Mouse (Mus musculus): Measurements from ENCODE around the gene Cd300a. TPM values are rescaled to one million over a fixed set of nuclear protein-coding genes. Genes with fewer than 3 reads are reported as not detected.

The Cd300a gene
- polyA plus RNA-seq, 1 experiment from 2014 or later = 1.1 TPM

- H3K27me3 ChIP-seq (ENCODE audit: control insufficient read depth, insufficient read depth, low read length) = no peaks in the 10 kb centered on the region
- H3K27ac ChIP-seq (replicated peaks in 1 of 2; ENCODE audit: control insufficient read depth in 1 of 2, insufficient read depth in 1 of 2, low read depth in 2 of 2, low read length in 2 of 2) = no peak overlapping the region
- peaks cover 8 to 16% of the 10 kb centered on the region in 2 experiments for H3K4me1 ChIP-seq (ENCODE audit: control insufficient read depth in 2 of 2, insufficient read depth in 2 of 2, low read length in 2 of 2)
- 22% methylated on average over 9 of the region's 9 CpGs for WGBS
- peaks cover 13% of the 10 kb centered on the region for H3K36me3 ChIP-seq (ENCODE audit: control insufficient read depth, insufficient read depth, low read length)
- no peak overlapping the region for H3K9ac ChIP-seq (ENCODE audit: low read length)
- no peak overlapping the region for H3K4me3 ChIP-seq (ENCODE audit: control insufficient read depth in 1 of 2, insufficient read depth in 1 of 2, low read depth in 1 of 2, low read length in 2 of 2)
- H3K9me3 ChIP-seq (ENCODE audit: control insufficient read depth, low read length) = no peaks in the 10 kb centered on the region
- ATAC-seq (ENCODE audit: insufficient number of reproducible peaks, insufficient read depth, low FRiP score, low read depth) = no peak
- no peak overlapping the region for H3K4me2 ChIP-seq (ENCODE audit: low read length)
Measured at GRCm38 (mm10) chr11:114875301-114875801, 14.5 kb upstream of the Cd300a start.

- WGBS = 57% methylated on average over 7 of the region's 7 CpGs
- Histone ChIP-seq H3K27ac (replicated peaks in 1 of 2; ENCODE audit: control insufficient read depth in 1 of 2, insufficient read depth in 1 of 2, low read depth in 2 of 2, low read length in 2 of 2) (no peak overlapping the region), H3K4me1 (ENCODE audit: control insufficient read depth in 2 of 2, insufficient read depth in 2 of 2, low read length in 2 of 2) (peaks cover 8 to 16% of the 10 kb centered on the region in 2 experiments), H3K9ac (ENCODE audit: low read length) (no peak overlapping the region), H3K9me3 (ENCODE audit: control insufficient read depth, low read length) (no peaks in the 10 kb centered on the region), H3K4me2 (ENCODE audit: low read length) (no peak overlapping the region), H3K36me3 (ENCODE audit: control insufficient read depth, insufficient read depth, low read length) (peaks cover 5% of the 10 kb centered on the region; the same call in 1 of the 2 replicates), H3K4me3 (ENCODE audit: control insufficient read depth in 1 of 2, insufficient read depth in 1 of 2, low read depth in 1 of 2, low read length in 2 of 2) (no peak overlapping the region), H3K27me3 (ENCODE audit: control insufficient read depth, insufficient read depth, low read length) (no peaks in the 10 kb centered on the region)
- no peak for ATAC-seq (ENCODE audit: insufficient number of reproducible peaks, insufficient read depth, low FRiP score, low read depth)
Measured at GRCm38 (mm10) chr11:114876176-114876575, 13.7 kb upstream of the Cd300a start.

- H3K4me2 ChIP-seq (ENCODE audit: low read length) = no peak overlapping the region
- peaks cover 8 to 16% of the 10 kb centered on the region in 2 experiments for H3K4me1 ChIP-seq (ENCODE audit: control insufficient read depth in 2 of 2, insufficient read depth in 2 of 2, low read length in 2 of 2)
- 55% methylated on average over 2 of the region's 2 CpGs for WGBS
- no peak overlapping the region for H3K9ac ChIP-seq (ENCODE audit: low read length)
- ATAC-seq (ENCODE audit: insufficient number of reproducible peaks, insufficient read depth, low FRiP score, low read depth) = no peak
- no peak overlapping the region for H3K4me3 ChIP-seq (ENCODE audit: control insufficient read depth in 1 of 2, insufficient read depth in 1 of 2, low read depth in 1 of 2, low read length in 2 of 2)
- no peak overlapping the region for H3K27ac ChIP-seq (replicated peaks in 1 of 2; ENCODE audit: control insufficient read depth in 1 of 2, insufficient read depth in 1 of 2, low read depth in 2 of 2, low read length in 2 of 2)
- peaks cover under 1% of the 10 kb centered on the region; the same call in 1 of the 2 replicates for H3K36me3 ChIP-seq (ENCODE audit: control insufficient read depth, insufficient read depth, low read length)
- no peaks in the 10 kb centered on the region for H3K27me3 ChIP-seq (ENCODE audit: control insufficient read depth, insufficient read depth, low read length)
- no peaks in the 10 kb centered on the region for H3K9me3 ChIP-seq (ENCODE audit: control insufficient read depth, low read length)
Measured at GRCm38 (mm10) chr11:114876621-114877020, 13.2 kb upstream of the Cd300a start.

GRCm38 (mm10) chr11:114877145-114877544 lies 12.7 kb upstream of the Cd300a start:
- Histone ChIP-seq H3K36me3 (ENCODE audit: control insufficient read depth, insufficient read depth, low read length) (no peaks in the 10 kb centered on the region), H3K27me3 (ENCODE audit: control insufficient read depth, insufficient read depth, low read length) (no peaks in the 10 kb centered on the region), H3K4me2 (ENCODE audit: low read length) (no peak overlapping the region), H3K4me3 (ENCODE audit: control insufficient read depth in 1 of 2, insufficient read depth in 1 of 2, low read depth in 1 of 2, low read length in 2 of 2) (no peak overlapping the region), H3K27ac (replicated peaks in 1 of 2; ENCODE audit: control insufficient read depth in 1 of 2, insufficient read depth in 1 of 2, low read depth in 2 of 2, low read length in 2 of 2) (no peak overlapping the region), H3K4me1 (ENCODE audit: control insufficient read depth in 2 of 2, insufficient read depth in 2 of 2, low read length in 2 of 2) (peaks cover 8 to 16% of the 10 kb centered on the region in 2 experiments), H3K9ac (ENCODE audit: low read length) (no peak overlapping the region), H3K9me3 (ENCODE audit: control insufficient read depth, low read length) (no peaks in the 10 kb centered on the region)
- 33% methylated on average over 3 of the region's 3 CpGs for WGBS
- ATAC-seq (ENCODE audit: insufficient number of reproducible peaks, insufficient read depth, low FRiP score, low read depth) = no peak

GRCm38 (mm10) chr11:114879666-114880065 lies 10.2 kb upstream of the Cd300a start:
- peaks cover 3 to 4% of the 10 kb centered on the region in 2 experiments; a peak in 2 of 4 replicates for H3K4me1 ChIP-seq (ENCODE audit: control insufficient read depth in 2 of 2, insufficient read depth in 2 of 2, low read length in 2 of 2)
- no peak overlapping the region for H3K27ac ChIP-seq (replicated peaks in 1 of 2; ENCODE audit: control insufficient read depth in 1 of 2, insufficient read depth in 1 of 2, low read depth in 2 of 2, low read length in 2 of 2)
- no peak overlapping the region for H3K4me3 ChIP-seq (ENCODE audit: control insufficient read depth in 1 of 2, insufficient read depth in 1 of 2, low read depth in 1 of 2, low read length in 2 of 2)
- no peak overlapping the region for H3K9ac ChIP-seq (ENCODE audit: low read length)
- H3K36me3 ChIP-seq (ENCODE audit: control insufficient read depth, insufficient read depth, low read length) = no peaks in the 10 kb centered on the region
- no peak overlapping the region for H3K4me2 ChIP-seq (ENCODE audit: low read length)
- WGBS = 78% methylated on average over 2 of the region's 2 CpGs
- no peak for ATAC-seq (ENCODE audit: insufficient number of reproducible peaks, insufficient read depth, low FRiP score, low read depth)
- no peaks in the 10 kb centered on the region for H3K9me3 ChIP-seq (ENCODE audit: control insufficient read depth, low read length)
- no peaks in the 10 kb centered on the region for H3K27me3 ChIP-seq (ENCODE audit: control insufficient read depth, insufficient read depth, low read length)

- no peak for ATAC-seq (ENCODE audit: insufficient number of reproducible peaks, insufficient read depth, low FRiP score, low read depth)
- no peaks in the 10 kb centered on the region for H3K36me3 ChIP-seq (ENCODE audit: control insufficient read depth, insufficient read depth, low read length)
- H3K4me2 ChIP-seq (ENCODE audit: low read length) = no peak overlapping the region
- H3K27me3 ChIP-seq (ENCODE audit: control insufficient read depth, insufficient read depth, low read length) = no peaks in the 10 kb centered on the region
- H3K9ac ChIP-seq (ENCODE audit: low read length) = no peak overlapping the region
- peaks cover 1 to 4% of the 10 kb centered on the region in 2 experiments; a peak in 2 of 4 replicates for H3K4me1 ChIP-seq (ENCODE audit: control insufficient read depth in 2 of 2, insufficient read depth in 2 of 2, low read length in 2 of 2)
- H3K4me3 ChIP-seq (ENCODE audit: control insufficient read depth in 1 of 2, insufficient read depth in 1 of 2, low read depth in 1 of 2, low read length in 2 of 2) = no peak overlapping the region
- no peaks in the 10 kb centered on the region for H3K9me3 ChIP-seq (ENCODE audit: control insufficient read depth, low read length)
- H3K27ac ChIP-seq (replicated peaks in 1 of 2; ENCODE audit: control insufficient read depth in 1 of 2, insufficient read depth in 1 of 2, low read depth in 2 of 2, low read length in 2 of 2) = no peak overlapping the region
Measured at GRCm38 (mm10) chr11:114880185-114880584, 9.7 kb upstream of the Cd300a start.

GRCm38 (mm10) chr11:114880589-114880988 lies 9.3 kb upstream of the Cd300a start:
- ATAC-seq (ENCODE audit: insufficient number of reproducible peaks, insufficient read depth, low FRiP score, low read depth) = no peak

GRCm38 (mm10) chr11:114883251-114883789 lies 6.5 kb upstream of the Cd300a start:
- H3K27me3 ChIP-seq (ENCODE audit: control insufficient read depth, insufficient read depth, low read length) = no peaks in the 10 kb centered on the region
- H3K4me1 ChIP-seq (ENCODE audit: control insufficient read depth in 2 of 2, insufficient read depth in 2 of 2, low read length in 2 of 2) = peaks cover 0 to 4% of the 10 kb centered on the region in 2 experiments; a peak in 1 of 4 replicates
- no peak overlapping the region for H3K27ac ChIP-seq (replicated peaks in 1 of 2; ENCODE audit: control insufficient read depth in 1 of 2, insufficient read depth in 1 of 2, low read depth in 2 of 2, low read length in 2 of 2)
- no peak for ATAC-seq (ENCODE audit: insufficient number of reproducible peaks, insufficient read depth, low FRiP score, low read depth)
- no peak overlapping the region for H3K4me2 ChIP-seq (ENCODE audit: low read length)
- no peaks in the 10 kb centered on the region for H3K9me3 ChIP-seq (ENCODE audit: control insufficient read depth, low read length)
- WGBS = 90% methylated on average over 4 of the region's 4 CpGs
- no peak overlapping the region for H3K4me3 ChIP-seq (ENCODE audit: control insufficient read depth in 1 of 2, insufficient read depth in 1 of 2, low read depth in 1 of 2, low read length in 2 of 2)
- H3K36me3 ChIP-seq (ENCODE audit: control insufficient read depth, insufficient read depth, low read length) = no peaks in the 10 kb centered on the region
- H3K9ac ChIP-seq (ENCODE audit: low read length) = no peak overlapping the region

More at GRCm38 (mm10) chr11:114880589-114880988, 9.3 kb upstream of the Cd300a start:
- Histone ChIP-seq H3K4me3 (ENCODE audit: control insufficient read depth in 1 of 2, insufficient read depth in 1 of 2, low read depth in 1 of 2, low read length in 2 of 2) (no peak overlapping the region), H3K27ac (replicated peaks in 1 of 2; ENCODE audit: control insufficient read depth in 1 of 2, insufficient read depth in 1 of 2, low read depth in 2 of 2, low read length in 2 of 2) (no peak overlapping the region), H3K9me3 (ENCODE audit: control insufficient read depth, low read length) (no peaks in the 10 kb centered on the region), H3K9ac (ENCODE audit: low read length) (no peak overlapping the region), H3K36me3 (ENCODE audit: control insufficient read depth, insufficient read depth, low read length) (no peaks in the 10 kb centered on the region), H3K27me3 (ENCODE audit: control insufficient read depth, insufficient read depth, low read length) (no peaks in the 10 kb centered on the region), H3K4me1 (ENCODE audit: control insufficient read depth in 2 of 2, insufficient read depth in 2 of 2, low read length in 2 of 2) (peaks cover 0 to 4% of the 10 kb centered on the region in 2 experiments; a peak in 1 of 4 replicates), H3K4me2 (ENCODE audit: low read length) (no peak overlapping the region)
- WGBS = 0% methylated on average over 1 of the region's 1 CpGs
